Mouse (Mus musculus): ENCODE results near the gene Rpgrip1.
"Not testable (repeated sequence)": the region's sequence is repeated elsewhere in the genome, so short reads cannot be mapped to it uniquely, and the experiment has no call there.

The Rpgrip1 gene

GRCm38 (mm10) chr14:52110346-52110745 lies at the start of gene Rpgrip1:
Gene Rpgrip1 (plus strand): TSS chr14:52110704.
- no peak for DNase-seq (ENCODE audit: low read depth, low spot score)

GRCm38 (mm10) chr14:52060800-52061199 lies 49.7 kb upstream of the Rpgrip1 start:
- peak; percentile 98 for DNase-seq (ENCODE audit: low read depth, low spot score)

- no peak for DNase-seq (ENCODE audit: low read depth, low spot score)
Observed at GRCm38 (mm10) chr14:52061798-52062197, 48.7 kb upstream of the Rpgrip1 start.

- no peak for DNase-seq (ENCODE audit: low read depth, low spot score)
Observed at GRCm38 (mm10) chr14:52066135-52066534, 44.4 kb upstream of the Rpgrip1 start.

- DNase-seq (ENCODE audit: low read depth, low spot score), result no peak
Observed at GRCm38 (mm10) chr14:52071599-52072137, 38.8 kb upstream of the Rpgrip1 start.

GRCm38 (mm10) chr14:52083083-52083482 lies 27.4 kb upstream of the Rpgrip1 start:
- no peak for DNase-seq (ENCODE audit: low read depth, low spot score)

GRCm38 (mm10) chr14:52094533-52094932 lies 16.0 kb upstream of the Rpgrip1 start:
- DNase-seq (ENCODE audit: low read depth, low spot score), result no peak

- DNase-seq (ENCODE audit: low read depth, low spot score), result not testable (repeated sequence)
Observed at GRCm38 (mm10) chr14:52097191-52097590, 13.3 kb upstream of the Rpgrip1 start.

GRCm38 (mm10) chr14:52098387-52098786 lies 12.1 kb upstream of the Rpgrip1 start:
- DNase-seq (ENCODE audit: low read depth, low spot score), result not testable (repeated sequence)

- no peak for DNase-seq (ENCODE audit: low read depth, low spot score)
Observed at GRCm38 (mm10) chr14:52099563-52099962, 10.9 kb upstream of the Rpgrip1 start.

GRCm38 (mm10) chr14:52100170-52100960 lies 10.1 kb upstream of the Rpgrip1 start:
- DNase-seq (ENCODE audit: low read depth, low spot score), result peak; percentile 34

- no peak for DNase-seq (ENCODE audit: low read depth, low spot score)
Observed at GRCm38 (mm10) chr14:52101285-52102157, 9.0 kb upstream of the Rpgrip1 start.

GRCm38 (mm10) chr14:52103474-52103855 lies 7.0 kb upstream of the Rpgrip1 start:
- DNase-seq (ENCODE audit: low read depth, low spot score), result peak; percentile 49

- peak; percentile 100 for DNase-seq (ENCODE audit: low read depth, low spot score)
Observed at GRCm38 (mm10) chr14:52103856-52104676, 6.4 kb upstream of the Rpgrip1 start, which contains the start of gene Hnrnpc. Gene Hnrnpc (minus strand): TSS chr14:52104028.

GRCm38 (mm10) chr14:52104677-52105285 lies 5.7 kb upstream of the Rpgrip1 start:
- DNase-seq (ENCODE audit: low read depth, low spot score), result no peak

GRCm38 (mm10) chr14:52105308-52105707 lies 5.2 kb upstream of the Rpgrip1 start:
- no peak for DNase-seq (ENCODE audit: low read depth, low spot score)

- DNase-seq (ENCODE audit: low read depth, low spot score), result peak; percentile 89
Observed at GRCm38 (mm10) chr14:52106741-52107140, 3.8 kb upstream of the Rpgrip1 start.

- DNase-seq (ENCODE audit: low read depth, low spot score), result peak; percentile 21
Observed at GRCm38 (mm10) chr14:52108025-52108424, 2.5 kb upstream of the Rpgrip1 start.

- no peak for DNase-seq (ENCODE audit: low read depth, low spot score)
Observed at GRCm38 (mm10) chr14:52114101-52114500, 3.6 kb downstream of the Rpgrip1 start.

- no peak for DNase-seq (ENCODE audit: low read depth, low spot score)
Observed at GRCm38 (mm10) chr14:52117241-52117640, 6.7 kb downstream of the Rpgrip1 start.

GRCm38 (mm10) chr14:52118456-52118822 lies 7.9 kb downstream of the Rpgrip1 start:
- no peak for DNase-seq (ENCODE audit: low read depth, low spot score)
